Mouse (Mus musculus) stomach, postnatal 0 days (tissue): ENCODE measurements around the gene Smok3b. TPM values are rescaled to one million over a fixed set of nuclear protein-coding genes. Genes with fewer than 3 reads are reported as not detected.

Experiments used
- ATAC-seq: fragments of 200-750 bp; cut with Nextera tagmentation; 2 replicates; pipeline ENCODE4 v1.8.0; 2017; ENCODE audit not compliant: low FRiP score, low TSS enrichment
- DNase-seq: peaks from one replicate; pipeline ENCODE4 v3.0.0-alpha.2; 2016; ENCODE audit warnings: low spot score
- H3K27ac ChIP-seq: fragments of 300-500 bp; sonication (generic); replicated peaks from 2 replicates; pipeline ENCODE4 v1.5.1; 2014; ENCODE audit warnings: mild to moderate bottlenecking, control low read depth
- H3K27me3 ChIP-seq: fragments of 300-500 bp; sonication (generic); 2 replicates; pipeline ENCODE4 v1.6.1; 2014; ENCODE audit warnings: low read length; ENCODE audit not compliant: control insufficient read depth, insufficient read depth
- H3K36me3 ChIP-seq: fragments of 300-500 bp; sonication (generic); 2 replicates; pipeline ENCODE4 v1.6.1; 2014; ENCODE audit warnings: low read length, mixed read lengths; ENCODE audit not compliant: control insufficient read depth, insufficient read depth
- H3K4me1 ChIP-seq: fragments of 300-500 bp; sonication (generic); replicated peaks from 2 replicates; pipeline ENCODE4 v1.6.1; 2014; ENCODE audit warnings: antibody characterized with exemption; ENCODE audit not compliant: control insufficient read depth, insufficient read depth
- H3K4me2 ChIP-seq: fragments of 300-500 bp; sonication (generic); replicated peaks from 2 replicates; pipeline ENCODE4 v1.6.1; 2014; ENCODE audit warnings: low read depth, mild to moderate bottlenecking, control low read depth, moderate library complexity
- H3K4me3 ChIP-seq: fragments of 300-500 bp; sonication (generic); 2 replicates; pipeline ENCODE4 v1.5.1; 2014; ENCODE audit warnings: low read depth, low read length, control low read depth
- H3K9ac ChIP-seq: fragments of 300-500 bp; sonication (generic); 2 replicates; pipeline ENCODE4 v1.6.1; 2014; ENCODE audit warnings: mild to moderate bottlenecking, low read length, control low read depth, mixed read lengths
- H3K9me3 ChIP-seq: fragments of 300-500 bp; sonication (generic); 2 replicates; pipeline ENCODE4 v1.6.1; 2016; ENCODE audit warnings: low read length; ENCODE audit not compliant: control insufficient read depth
- CTCF ChIP-seq: IDR thresholded peaks from 2 replicates; pipeline ENCODE4 v1.5.1; 2016; ENCODE audit warnings: antibody characterized with exemption, low read depth, mild to moderate bottlenecking, moderate library complexity
- EP300 ChIP-seq: optimal IDR thresholded peaks from 2 replicates; pipeline ENCODE3; 2016; ENCODE audit warnings: antibody characterized with exemption
- WGBS: fragments of 180-500 bp; shearing (Covaris S2); extraction: QIAGEN DNeasy Blood & Tissue Kit; methylation state at CpG from one replicate; pipeline ENCODE4 v1.1.7; 2014; 5-methylcytosine and 5-hydroxymethylcytosine counted together
- polyA plus RNA-seq: library from polyadenylated mRNA; unstranded; fragments of >200 nt; fragmentation: Nextera tagmentation; extraction: Ambion mirVana; gene quantifications from 2 replicates; pipeline ENCODE4 v1.2.1, GENCODE M21; 2015

The Smok3b gene
- polyA plus RNA-seq, 1 experiment from 2014 or later, result not detected

DNA sequence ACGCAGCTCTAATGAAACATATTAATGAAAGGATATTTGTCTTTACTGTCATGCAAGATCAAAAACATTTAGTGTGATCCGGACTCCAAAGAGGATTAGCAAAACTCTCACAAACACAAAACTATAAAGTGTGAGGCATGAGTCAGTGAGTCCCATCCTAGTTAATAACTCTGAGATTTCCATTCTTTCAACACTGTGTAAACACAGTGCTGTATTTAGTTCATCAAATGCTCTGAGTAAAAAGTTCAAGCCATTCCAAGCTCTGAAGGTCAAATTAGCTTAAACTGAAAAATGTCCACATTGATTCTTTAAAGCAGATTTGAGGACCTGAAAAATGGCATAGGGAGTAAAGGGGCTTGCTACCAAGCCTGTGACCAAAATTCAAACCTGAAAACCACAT lies 42.1 kb upstream of the Smok3b start:
- H3K27ac ChIP-seq, result no peak overlapping the region
- H3K9me3 ChIP-seq, result no peaks in the 10 kb centered on the region
- 37% methylated on average over 2 of the region's 2 CpGs for WGBS
- H3K36me3 ChIP-seq, result no peaks in the 10 kb centered on the region
- no peak overlapping the region for H3K4me3 ChIP-seq
- no peak for TF ChIP-seq CTCF
- no peak for TF ChIP-seq EP300
- no peak overlapping the region for H3K9ac ChIP-seq
- DNase-seq (no peak), ATAC-seq (no peak)
- H3K27me3 ChIP-seq, result no peaks in the 10 kb centered on the region
- no peak overlapping the region for H3K4me2 ChIP-seq
- H3K4me1 ChIP-seq, result no peaks in the 10 kb centered on the region

DNA sequence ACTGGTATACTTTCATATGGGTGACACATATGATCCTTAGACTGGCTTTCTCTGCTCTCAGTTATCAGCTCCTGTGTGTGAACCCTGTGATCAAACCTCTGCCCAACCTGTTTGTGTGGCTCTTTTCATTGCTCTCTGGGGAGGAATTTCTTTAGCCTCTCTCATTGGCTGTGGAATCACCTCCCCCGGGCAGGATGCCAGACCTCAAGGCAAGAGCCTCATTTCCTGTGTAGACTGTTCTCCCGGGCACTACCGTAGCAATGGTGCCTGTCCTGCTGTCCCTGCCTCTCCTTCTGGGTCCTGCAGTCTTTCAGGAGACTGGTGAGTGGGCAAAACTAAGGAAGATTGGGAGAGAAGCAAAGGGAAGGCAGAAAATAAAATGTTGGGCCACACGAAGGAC lies 39.9 kb upstream of the Smok3b start, which contains the start of gene Azgp1:
Gene Azgp1, plus strand, starts transcription at position 221 of the 400 bp plus-strand sequence.
- Histone ChIP-seq H3K9me3 (no peaks in the 10 kb centered on the region), H3K27me3 (no peaks in the 10 kb centered on the region), H3K9ac (no peak within 1 kb of the TSS), H3K4me1 (no peaks in the 10 kb centered on the region), H3K36me3 (no peaks in the 10 kb centered on the region), H3K4me3 (no peak within 1 kb of the TSS), H3K27ac (no peak within 1 kb of the TSS), H3K4me2 (no peak within 1 kb of the TSS)
- ATAC-seq, result 0 out of 2 replicates have a peak, but pooled peaks have one; percentile 40
- WGBS, result 53% methylated on average over 4 of the region's 4 CpGs
- no peak for TF ChIP-seq EP300
- no peak for TF ChIP-seq CTCF
- peak; percentile 34 for DNase-seq

DNA sequence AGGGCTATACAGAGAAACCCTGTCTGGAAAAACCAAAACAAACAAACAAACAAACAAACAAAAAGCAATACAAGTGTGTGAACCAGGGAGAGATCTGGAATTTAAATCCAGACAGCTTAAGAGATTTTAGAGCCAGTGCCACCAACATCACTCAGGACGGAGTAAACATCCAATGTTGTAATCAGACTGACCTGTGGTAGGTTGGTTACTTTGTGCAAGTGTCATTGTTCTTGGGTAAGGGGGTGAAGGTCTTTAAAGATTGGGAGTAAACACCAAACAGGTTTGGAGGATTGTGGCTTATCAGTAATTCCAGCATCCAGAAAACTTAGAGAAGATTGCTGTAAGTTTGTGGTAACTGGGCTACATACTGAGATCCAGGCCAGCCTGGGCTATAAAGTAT lies 34.9 kb upstream of the Smok3b start:
- H3K9me3 ChIP-seq, result no peaks in the 10 kb centered on the region
- no peaks in the 10 kb centered on the region for H3K4me1 ChIP-seq
- TF ChIP-seq CTCF (no peak), EP300 (no peak)
- no peak overlapping the region for H3K9ac ChIP-seq
- DNase-seq, result no peak
- no peak overlapping the region for H3K27ac ChIP-seq
- WGBS, result 79% methylated on average over 1 of the region's 1 CpGs
- ATAC-seq, result no peak
- H3K4me2 ChIP-seq, result no peak overlapping the region
- no peaks in the 10 kb centered on the region for H3K27me3 ChIP-seq
- no peak overlapping the region for H3K4me3 ChIP-seq
- H3K36me3 ChIP-seq, result no peaks in the 10 kb centered on the region

DNA sequence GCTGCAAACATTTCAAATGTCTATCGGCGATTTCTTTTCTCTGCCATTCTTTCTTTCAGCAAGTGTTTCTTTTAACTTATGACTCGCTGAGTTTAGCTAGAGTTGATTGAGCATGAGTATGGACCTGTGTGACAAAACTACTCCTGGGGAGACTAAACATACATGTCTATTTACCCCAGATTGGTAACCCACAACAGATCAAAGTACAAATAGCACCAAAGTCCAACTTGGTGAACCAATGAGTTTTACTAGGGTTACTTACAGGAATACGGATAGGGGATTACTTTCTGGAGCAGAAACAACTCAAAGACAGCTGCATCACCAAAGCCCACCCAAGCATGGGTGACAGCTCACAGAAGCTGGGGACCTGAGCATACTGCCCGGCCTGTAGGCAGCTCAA lies 11.8 kb upstream of the Smok3b start:
- no peaks in the 10 kb centered on the region for H3K4me1 ChIP-seq
- DNase-seq (no peak), ATAC-seq (no peak)
- H3K27ac ChIP-seq, result no peak overlapping the region
- WGBS, result 87% methylated on average over 5 of the region's 5 CpGs
- H3K4me2 ChIP-seq, result no peak overlapping the region
- H3K27me3 ChIP-seq, result no peaks in the 10 kb centered on the region
- H3K4me3 ChIP-seq, result no peak overlapping the region
- H3K9ac ChIP-seq, result no peak overlapping the region
- no peaks in the 10 kb centered on the region for H3K36me3 ChIP-seq
- H3K9me3 ChIP-seq, result no peaks in the 10 kb centered on the region
- TF ChIP-seq CTCF (no peak), EP300 (no peak)

DNA sequence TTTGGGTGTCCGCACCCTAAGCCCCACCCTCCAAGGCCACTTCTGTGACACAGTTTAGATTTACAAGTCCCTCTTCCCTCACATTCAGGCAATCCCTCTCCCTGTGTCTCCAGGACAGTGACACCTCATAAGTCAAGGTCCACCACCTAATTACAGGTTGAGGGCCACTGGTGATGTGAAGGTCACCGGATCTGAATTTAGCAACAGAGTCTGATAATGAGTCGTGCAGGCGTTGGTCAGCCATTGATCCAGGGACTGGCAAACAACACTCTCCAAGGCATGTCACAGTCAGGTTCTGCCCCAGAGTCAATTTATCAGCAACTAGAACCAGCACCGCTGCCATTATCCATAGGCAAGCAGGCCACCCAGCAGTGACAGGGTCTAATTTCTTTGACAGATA lies 8.8 kb upstream of the Smok3b start:
- DNase-seq, result no peak
- TF ChIP-seq EP300, result no peak
- TF ChIP-seq CTCF, result no peak
- no peaks in the 10 kb centered on the region for H3K4me1 ChIP-seq
- H3K4me3 ChIP-seq, result no peak overlapping the region
- WGBS, result 78% methylated on average over 5 of the region's 5 CpGs
- H3K4me2 ChIP-seq, result no peak overlapping the region
- no peaks in the 10 kb centered on the region for H3K36me3 ChIP-seq
- H3K27me3 ChIP-seq, result no peaks in the 10 kb centered on the region
- no peaks in the 10 kb centered on the region for H3K9me3 ChIP-seq
- no peak overlapping the region for H3K9ac ChIP-seq
- no peak for ATAC-seq
- no peak overlapping the region for H3K27ac ChIP-seq

DNA sequence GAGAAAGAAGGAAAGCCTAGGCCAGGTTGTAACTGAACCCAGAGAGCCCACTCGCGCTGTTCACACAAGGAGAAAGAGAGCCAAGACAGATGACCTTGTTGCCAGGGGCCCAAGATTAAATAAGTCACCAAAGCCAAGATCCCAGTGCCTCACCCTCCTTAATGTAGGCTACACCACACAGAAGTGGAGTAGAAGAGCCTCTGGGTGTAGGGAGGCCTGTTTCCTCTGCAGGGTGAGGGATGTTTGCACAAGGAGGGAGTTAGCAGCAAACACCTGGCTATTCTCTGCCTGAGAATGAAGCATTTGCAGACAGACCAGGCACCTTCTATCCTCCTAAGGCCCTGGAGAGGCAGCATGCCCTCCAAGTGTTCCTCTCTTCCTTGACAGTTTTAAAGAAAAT lies 4.7 kb upstream of the Smok3b start:
- Histone ChIP-seq H3K4me1 (no peaks in the 10 kb centered on the region), H3K4me3 (no peak overlapping the region), H3K9ac (no peak overlapping the region), H3K27me3 (no peaks in the 10 kb centered on the region), H3K9me3 (no peaks in the 10 kb centered on the region), H3K36me3 (no peaks in the 10 kb centered on the region), H3K4me2 (no peak overlapping the region), H3K27ac (0 out of 2 replicates have a peak overlapping the region, but pooled peaks have one; percentile 14)
- DNase-seq, result peak; percentile 52
- peak; percentile 73 for ATAC-seq
- TF ChIP-seq EP300 (no peak), CTCF (no peak)
- 48% methylated on average over 2 of the region's 2 CpGs for WGBS
